Mouse (Mus musculus) G1E (cell line): Measurements from ENCODE around the gene Marveld2.

Source experiments
- CTCF ChIP-seq: IDR thresholded peaks from 2 replicates; pipeline ENCODE4 v1.5.1; 2012; ENCODE audit warnings: low read depth, low read length, inconsistent platforms, mixed read lengths
- GATA2 ChIP-seq: IDR thresholded peaks from 2 replicates; pipeline ENCODE4 v1.6.1; 2012; ENCODE audit warnings: low read depth, low read length, inconsistent platforms, borderline replicate concordance
- POLR2AphosphoS5 ChIP-seq: IDR thresholded peaks from 2 replicates; pipeline ENCODE4 v1.6.1; 2012; ENCODE audit warnings: low read depth, low read length, inconsistent platforms; ENCODE audit not compliant: insufficient replicate concordance
- TAL1 ChIP-seq: conservative IDR thresholded peaks from 2 replicates; pipeline ENCODE4 v1.6.1; 2012; ENCODE audit warnings: low read depth, low read length, inconsistent platforms, mixed read lengths

- TF ChIP-seq CTCF = no peak
- TF ChIP-seq TAL1 = no peak
- no peak for TF ChIP-seq GATA2
- TF ChIP-seq POLR2AphosphoS5 = no peak
Measured at GRCm38 (mm10) chr13:100634106-100634691, 17.4 kb upstream of the Marveld2 start.
